Mouse (Mus musculus) kidney, adult 2 months (tissue): ENCODE measurements around the gene Ahnak2.

Experiments
- CTCF ChIP-seq: fragments of 200-500 bp; conservative IDR thresholded peaks from 2 replicates; pipeline ENCODE4 v1.5.1; 2011; ENCODE audit warnings: low read depth, mild to moderate bottlenecking, control low read depth, low read length, moderate library complexity, mixed read lengths; ENCODE audit not compliant: insufficient read depth, insufficient read length
- POLR2A ChIP-seq: fragments of 200-500 bp; IDR thresholded peaks from one replicate; pipeline ENCODE4 v1.6.1; 2011; ENCODE audit warnings: low read depth, low read length, control low read depth

DNA sequence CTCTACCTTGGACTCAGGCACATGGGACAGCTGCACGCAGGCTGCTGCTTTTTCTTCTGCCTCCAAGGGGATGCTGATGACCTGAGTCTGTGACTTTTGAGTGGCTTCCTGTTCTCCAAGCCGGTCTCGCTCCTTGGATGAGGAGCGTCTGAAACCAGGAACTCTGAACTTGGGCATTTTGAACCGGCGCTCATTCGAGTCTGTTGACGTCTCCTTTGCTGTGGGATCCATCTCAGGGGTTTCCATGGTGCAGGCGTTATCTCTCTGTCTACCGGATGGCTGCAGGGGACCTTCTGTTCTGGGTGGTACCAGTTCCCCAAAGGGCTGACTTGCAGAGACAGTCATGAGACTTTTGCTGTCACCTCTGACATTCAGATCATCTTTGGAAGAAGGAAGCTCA lies 28.0 kb downstream of the Ahnak2 start:
- TF ChIP-seq CTCF = no peak
- no peak for TF ChIP-seq POLR2A
